Mouse (Mus musculus) liver, embryonic 14.5 days (tissue): ENCODE measurements around the gene Gm5965.

Experiments
- CTCF ChIP-seq: IDR thresholded peaks from 2 replicates; pipeline ENCODE4 v1.5.1; 2016; ENCODE audit warnings: antibody characterized with exemption, low read depth, control low read depth
- EP300 ChIP-seq: IDR thresholded peaks from 2 replicates; pipeline ENCODE4 v1.6.1; 2016; ENCODE audit warnings: antibody characterized with exemption, low read depth

- TF ChIP-seq CTCF (no peak), EP300 (no peak)
These were observed 49.3 kb downstream of the Gm5965 start for GRCm38 (mm10) chr16:88826978-88827377.
